Mouse (Mus musculus): ENCODE measurements at regions not wholly inside any gene's neighbourhood (a gene's known extent, or its start where the extent isn't known, plus 50 kb on each side); places are given as distances from the start of the nearest gene placed in this dataset.
A peak's percentile ranks its signal among the peaks of the same experiment; 100 is the strongest.

DNA sequence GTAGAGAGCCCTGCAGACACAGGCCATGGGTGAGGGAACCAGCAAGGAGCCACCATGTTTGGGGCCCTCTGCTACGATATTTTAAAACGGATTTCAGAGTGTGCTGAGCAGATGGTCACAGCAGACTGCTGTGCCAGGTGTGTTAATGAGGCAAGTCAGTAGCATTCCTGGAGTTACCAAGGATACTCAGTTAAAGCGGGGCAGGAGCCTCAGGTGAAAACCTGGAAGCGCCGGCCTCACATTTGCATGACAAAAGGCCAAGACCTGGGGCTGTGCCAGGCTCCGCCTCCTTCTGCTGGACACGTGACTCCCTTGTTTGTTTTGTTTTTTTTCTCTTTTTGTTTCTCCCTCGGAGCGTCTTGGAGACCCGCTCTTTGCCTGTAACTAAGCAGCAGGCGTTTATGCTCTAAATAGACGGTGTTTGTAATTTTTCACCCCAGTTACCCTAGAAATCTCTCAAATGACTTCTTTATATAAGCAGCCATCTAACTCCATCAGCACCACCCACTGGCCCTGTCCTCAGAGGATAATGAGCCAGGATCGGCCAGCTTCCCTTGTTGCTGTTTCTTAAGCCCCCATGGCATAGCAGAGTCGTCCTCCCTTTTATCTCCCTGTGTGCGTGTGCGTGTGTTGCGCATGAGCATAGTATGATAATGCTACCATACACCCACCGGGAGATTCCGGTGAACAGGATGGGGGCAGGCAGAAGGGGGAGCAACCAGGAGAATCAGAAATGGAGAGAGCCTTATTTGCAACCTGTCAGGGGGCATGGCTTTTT lies 166.9 kb upstream of the Gm3448 start:
- no peak for TF ChIP-seq RCOR1 (conservative IDR thresholded peaks at IDR 0.05; ENCODE audit: low read depth, low read length)
- no peak for TF ChIP-seq RAD21 (IDR thresholded peaks at IDR 0.05; ENCODE audit: low read depth, low read length)
- TF ChIP-seq CHD1 (IDR thresholded peaks at IDR 0.05; ENCODE audit: low read depth, low read length) = no peak
- TF ChIP-seq USF1 (IDR thresholded peaks at IDR 0.05; ENCODE audit: low read depth, low read length) = peak; percentile 36
- TF ChIP-seq BHLHE40 (IDR thresholded peaks at IDR 0.05; ENCODE audit: low read depth, low read length) = no peak
- H3K4me2 ChIP-seq (ENCODE audit: insufficient read depth, low read depth, poor library complexity, severe bottlenecking) = no peak overlapping the region
- in situ Hi-C loops (cut with MboI; ENCODE audit: low pct_ligation_motif_present, low pct_unique_long_range_greater_than_20kb, low sequenced_read_pairs) (no loop called here), dilution Hi-C loops (cut with MboI; ENCODE audit: extremely low pct_ligation_motif_present, extremely low pct_unique_long_range_greater_than_20kb, low sequenced_read_pairs) (no loop called here)
- no peak overlapping the region for H3K4me3 ChIP-seq (replicated peaks in 1 of 3; ENCODE audit: low read depth in 2 of 3, low read length in 2 of 3, poor library complexity in 1 of 3)
- DNase-seq (ENCODE audit: extremely low read depth) = no peak
- H3K27ac ChIP-seq (ENCODE audit: insufficient read depth, low read depth) = no peak overlapping the region
- H3K9ac ChIP-seq (ENCODE audit: insufficient read depth, low read depth) = no peak overlapping the region
- no peaks in the 10 kb centered on the region for H3K36me3 ChIP-seq (replicated peaks in 1 of 2; ENCODE audit: control insufficient read depth in 1 of 2, insufficient read depth in 1 of 2, low read length in 1 of 2)
- peaks cover 0 to 11% of the 10 kb centered on the region in 2 experiments; a peak in 2 of 4 replicates for H3K4me1 ChIP-seq (ENCODE audit: control insufficient read depth in 1 of 2, insufficient read depth in 2 of 2)
- peaks cover 3% of the 10 kb centered on the region for H3K9me3 ChIP-seq (replicated peaks; ENCODE audit: low read length)
- H3K27me3 ChIP-seq (replicated peaks) = no peaks in the 10 kb centered on the region
- no peaks in the 10 kb centered on the region for H3K79me2 ChIP-seq (replicated peaks; ENCODE audit: control insufficient read depth, extremely low read depth, insufficient read depth, poor library complexity, severe bottlenecking)

DNA sequence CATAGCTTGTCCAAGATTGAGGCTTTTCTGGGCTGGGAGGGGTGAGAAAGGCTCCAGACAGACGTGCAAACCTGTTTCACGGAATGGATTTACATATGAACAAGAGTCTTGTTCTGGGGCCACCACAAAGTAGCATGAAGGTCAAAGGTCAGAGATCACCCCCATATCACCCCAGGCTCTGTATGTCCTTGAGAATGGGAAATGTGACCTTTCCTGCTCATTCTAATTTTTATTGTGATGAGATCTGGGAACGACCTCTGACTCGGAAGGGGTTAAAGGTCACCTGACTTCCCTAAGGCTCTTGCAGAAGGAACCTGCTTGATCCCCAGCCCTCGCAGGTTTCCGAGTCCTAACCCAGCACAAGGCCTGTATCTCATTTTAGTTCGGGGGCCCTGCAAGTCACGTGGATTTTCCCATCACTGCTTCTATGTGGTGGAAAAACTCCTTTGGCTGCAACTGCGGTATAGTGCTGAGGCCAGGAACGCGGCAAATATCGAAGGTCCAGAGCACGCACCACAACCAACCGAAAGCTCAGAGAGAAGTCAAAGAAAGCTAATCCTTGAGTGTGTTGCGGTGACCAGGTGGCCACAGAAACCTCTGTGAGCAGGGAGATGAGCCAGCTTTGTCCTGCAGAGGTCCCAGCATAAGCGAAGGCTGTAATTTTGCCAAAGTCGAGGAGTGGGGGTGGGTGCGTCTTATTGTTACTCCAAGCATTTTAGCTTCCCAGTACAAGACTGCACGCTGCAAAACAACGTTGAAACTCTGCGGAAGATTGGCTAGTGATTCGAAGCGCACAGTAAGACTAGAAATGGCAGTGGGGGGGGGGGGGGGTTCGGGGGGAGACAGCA lies 166.1 kb upstream of the Gm3448 start:
- no peak for DNase-seq (ENCODE audit: extremely low read depth)
- in situ Hi-C loops (cut with MboI; ENCODE audit: low pct_ligation_motif_present, low pct_unique_long_range_greater_than_20kb, low sequenced_read_pairs) = no loop called here
- H3K9ac ChIP-seq (ENCODE audit: insufficient read depth, low read depth) = no peak overlapping the region

GRCm38 (mm10) chr17:15205799-15206198 lies 164.5 kb upstream of the Gm3448 start:
- no peak overlapping the region for H3K4me3 ChIP-seq (replicated peaks in 1 of 3; ENCODE audit: low read depth in 2 of 3, low read length in 2 of 3, poor library complexity in 1 of 3)
- no peak overlapping the region for H3K27ac ChIP-seq (ENCODE audit: insufficient read depth, low read depth)
- no peaks in the 10 kb centered on the region for H3K79me2 ChIP-seq (replicated peaks; ENCODE audit: control insufficient read depth, extremely low read depth, insufficient read depth, poor library complexity, severe bottlenecking)
- TF ChIP-seq MAFK (IDR thresholded peaks at IDR 0.05; ENCODE audit: insufficient replicate concordance, low read length) (no peak), ZMIZ1 (IDR thresholded peaks at IDR 0.05; ENCODE audit: low read depth, low read length) (no peak), CHD1 (IDR thresholded peaks at IDR 0.05; ENCODE audit: low read depth, low read length) (no peak), MAX (IDR thresholded peaks at IDR 0.05; ENCODE audit: low read length) (no peak), JUND (conservative IDR thresholded peaks at IDR 0.05; ENCODE audit: low read depth, low read length) (no peak), MEF2A (IDR thresholded peaks at IDR 0.05; ENCODE audit: borderline replicate concordance, low read depth, low read length) (no peak), SIN3A (IDR thresholded peaks at IDR 0.05; ENCODE audit: low read length) (no peak), JUN (IDR thresholded peaks at IDR 0.05; ENCODE audit: insufficient read depth, low read depth, low read length) (no peak), PAX5 (IDR thresholded peaks at IDR 0.05; ENCODE audit: low read length) (no peak), RCOR1 (conservative IDR thresholded peaks at IDR 0.05; ENCODE audit: low read depth, low read length) (no peak), USF1 (IDR thresholded peaks at IDR 0.05; ENCODE audit: low read depth, low read length) (no peak), TCF12 (IDR thresholded peaks at IDR 0.05; ENCODE audit: low read depth, low read length) (no peak), MAZ (IDR thresholded peaks at IDR 0.05; ENCODE audit: low read depth, low read length) (no peak), MXI1 (IDR thresholded peaks at IDR 0.05; ENCODE audit: low read depth, low read length) (no peak), ZNF384 (IDR thresholded peaks at IDR 0.05; ENCODE audit: low read depth, low read length) (no peak), BHLHE40 (IDR thresholded peaks at IDR 0.05; ENCODE audit: low read depth, low read length) (no peak)
- H3K9me3 ChIP-seq (replicated peaks; ENCODE audit: low read length) = peaks cover 1% of the 10 kb centered on the region
- no peak overlapping the region for H3K4me2 ChIP-seq (ENCODE audit: insufficient read depth, low read depth, poor library complexity, severe bottlenecking)
- H3K27me3 ChIP-seq (replicated peaks) = no peaks in the 10 kb centered on the region
- no peak for DNase-seq (ENCODE audit: extremely low read depth)
- dilution Hi-C loops (cut with MboI; ENCODE audit: extremely low pct_ligation_motif_present, extremely low pct_unique_long_range_greater_than_20kb, low sequenced_read_pairs) = no loop called here
- no peaks in the 10 kb centered on the region for H3K36me3 ChIP-seq (replicated peaks in 1 of 2; ENCODE audit: control insufficient read depth in 1 of 2, insufficient read depth in 1 of 2, low read length in 1 of 2)
- in situ Hi-C loops (cut with MboI; ENCODE audit: low pct_ligation_motif_present, low pct_unique_long_range_greater_than_20kb, low sequenced_read_pairs) = no loop called here
- H3K9ac ChIP-seq (ENCODE audit: insufficient read depth, low read depth) = no peak overlapping the region
- peaks cover 0 to 11% of the 10 kb centered on the region in 2 experiments; a peak in 2 of 4 replicates for H3K4me1 ChIP-seq (ENCODE audit: control insufficient read depth in 1 of 2, insufficient read depth in 2 of 2)

More for the DNA sequence above, 166.1 kb upstream of the Gm3448 start:
- Histone ChIP-seq H3K4me1 (ENCODE audit: control insufficient read depth in 1 of 2, insufficient read depth in 2 of 2) (peaks cover 0 to 11% of the 10 kb centered on the region in 2 experiments; a peak in 2 of 4 replicates), H3K9me3 (replicated peaks; ENCODE audit: low read length) (peaks cover 3% of the 10 kb centered on the region), H3K4me3 (replicated peaks in 1 of 3; ENCODE audit: low read depth in 2 of 3, low read length in 2 of 3, poor library complexity in 1 of 3) (no peak overlapping the region), H3K4me2 (ENCODE audit: insufficient read depth, low read depth, poor library complexity, severe bottlenecking) (no peak overlapping the region), H3K36me3 (replicated peaks in 1 of 2; ENCODE audit: control insufficient read depth in 1 of 2, insufficient read depth in 1 of 2, low read length in 1 of 2) (no peaks in the 10 kb centered on the region), H3K27ac (ENCODE audit: insufficient read depth, low read depth) (no peak overlapping the region), H3K27me3 (replicated peaks) (no peaks in the 10 kb centered on the region), H3K79me2 (replicated peaks; ENCODE audit: control insufficient read depth, extremely low read depth, insufficient read depth, poor library complexity, severe bottlenecking) (no peaks in the 10 kb centered on the region)
- TF ChIP-seq ETS1 (conservative IDR thresholded peaks at IDR 0.05; ENCODE audit: low read depth, low read length) = no peak
- no peak for TF ChIP-seq ZNF384 (IDR thresholded peaks at IDR 0.05; ENCODE audit: low read depth, low read length)
- no peak for TF ChIP-seq IRF4 (IDR thresholded peaks at IDR 0.05; ENCODE audit: low read depth, low read length)
- TF ChIP-seq ZMIZ1 (IDR thresholded peaks at IDR 0.05; ENCODE audit: low read depth, low read length) = no peak
- no peak for TF ChIP-seq CTCF (conservative IDR thresholded peaks at IDR 0.05 in 1 of 2, IDR thresholded peaks at IDR 0.05 in 1 of 2; ENCODE audit: low read depth in 2 of 2, low read length in 2 of 2)
- no peak for TF ChIP-seq CHD1 (IDR thresholded peaks at IDR 0.05; ENCODE audit: low read depth, low read length)
- TF ChIP-seq KAT2A (IDR thresholded peaks at IDR 0.05; ENCODE audit: insufficient replicate concordance, low read length) = no peak
- dilution Hi-C loops (cut with MboI; ENCODE audit: extremely low pct_ligation_motif_present, extremely low pct_unique_long_range_greater_than_20kb, low sequenced_read_pairs) = no loop called here

All from CH12.LX (cell line).